Mouse (Mus musculus) brain, embryonic 14.5 days (tissue): ENCODE results near the gene Rtkn2.

Experiments
- CTCF ChIP-seq: fragments of 200-500 bp; IDR thresholded peaks from 2 replicates; pipeline ENCODE4 v1.5.1; 2012; ENCODE audit warnings: inconsistent platforms, mild to moderate bottlenecking, moderate library complexity, borderline replicate concordance; ENCODE audit not compliant: insufficient read depth, insufficient read length; ENCODE audit errors: extremely low read depth
- POLR2A ChIP-seq: fragments of 200-500 bp; IDR thresholded peaks from 2 replicates; pipeline ENCODE4 v1.6.1; 2012; ENCODE audit warnings: mild to moderate bottlenecking, inconsistent platforms, borderline replicate concordance; ENCODE audit not compliant: poor library complexity, insufficient read depth, insufficient read length, severe bottlenecking; ENCODE audit errors: extremely low read depth

DNA sequence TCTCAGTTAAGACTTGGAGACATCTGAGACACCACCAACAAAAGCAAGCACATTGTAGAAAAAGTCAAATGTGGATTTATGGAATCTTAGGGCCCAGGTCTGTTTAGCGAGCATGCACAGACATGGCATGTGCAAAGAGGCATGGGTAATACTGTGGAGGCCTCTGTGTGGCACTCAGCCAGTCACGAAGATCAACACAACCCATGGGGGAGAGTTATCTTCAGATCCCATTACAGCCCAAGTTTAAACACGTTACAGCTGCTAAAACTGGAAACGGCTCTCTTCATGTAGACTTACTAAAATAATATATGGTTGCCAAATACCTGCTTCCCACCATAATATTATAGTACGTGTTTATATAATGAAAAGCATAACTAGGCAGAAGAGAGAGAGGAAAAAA is 124.6 kb downstream of the Rtkn2 start:
- TF ChIP-seq CTCF (no peak), POLR2A (no peak)
